Mouse (Mus musculus): ENCODE results near the gene Slfnl1.

DNA sequence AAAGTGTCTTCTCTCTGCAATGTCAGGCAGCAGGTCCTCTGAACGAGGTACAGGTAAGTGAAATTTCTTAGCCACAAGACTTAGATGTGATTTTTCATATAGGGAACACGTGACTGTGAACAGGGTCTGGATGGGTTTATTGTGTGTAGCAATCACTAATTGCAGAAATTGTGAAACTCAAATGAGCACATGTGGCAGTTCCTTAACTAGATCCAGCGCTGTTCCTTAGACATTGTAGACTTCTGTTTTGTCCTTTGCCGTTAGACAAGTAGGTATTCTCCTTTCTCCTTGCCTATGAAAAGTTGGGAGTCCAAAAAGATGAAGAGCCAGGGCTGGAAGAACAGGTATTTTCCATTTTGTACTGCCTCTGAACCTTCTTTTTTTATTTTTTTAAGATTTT is 20.8 kb upstream of the Slfnl1 start:
- TF ChIP-seq ZC3H11A (IDR thresholded peaks at IDR 0.05; ENCODE audit: low read depth, low read length), result no peak
- no peak for TF ChIP-seq CTCF (conservative IDR thresholded peaks at IDR 0.05 in 1 of 2, IDR thresholded peaks at IDR 0.05 in 1 of 2; ENCODE audit: low read depth in 2 of 2, low read length in 2 of 2)
- TF ChIP-seq POLR2AphosphoS2 (IDR thresholded peaks at IDR 0.05; ENCODE audit: low read depth, low read length), result no peak
- TF ChIP-seq EP300 (IDR thresholded peaks at IDR 0.05; ENCODE audit: low read length), result no peak
- no peak for TF ChIP-seq POLR2A (IDR thresholded peaks at IDR 0.05; ENCODE audit: low read depth, low read length)
- no peak for TF ChIP-seq USF1 (IDR thresholded peaks at IDR 0.05; ENCODE audit: low read depth, low read length)
- TF ChIP-seq ETS1 (conservative IDR thresholded peaks at IDR 0.05; ENCODE audit: low read depth, low read length), result no peak
